Mouse (Mus musculus) testis, postnatal 14 days (tissue): ENCODE data around the gene Marveld1.

Experiments
- DNase-seq: peaks from one replicate; pipeline ENCODE4 v3.0.0; 2021; ENCODE audit warnings: low spot score

Marveld1 gene

GRCm38 (mm10) chr19:42139724-42140517 lies 7.3 kb upstream of the Marveld1 start:
- DNase-seq = no peak

GRCm38 (mm10) chr19:42141998-42142397 lies 5.2 kb upstream of the Marveld1 start:
- DNase-seq = no peak

GRCm38 (mm10) chr19:42142757-42143156 lies 4.4 kb upstream of the Marveld1 start:
- no peak for DNase-seq

- DNase-seq = no peak
Observed at GRCm38 (mm10) chr19:42144067-42144466, 3.1 kb upstream of the Marveld1 start.

GRCm38 (mm10) chr19:42144541-42145167 lies 2.5 kb upstream of the Marveld1 start:
- DNase-seq = peak; percentile 81

- no peak for DNase-seq
Observed at GRCm38 (mm10) chr19:42145210-42145609, 2.0 kb upstream of the Marveld1 start.

GRCm38 (mm10) chr19:42145731-42146130 lies 1.5 kb upstream of the Marveld1 start:
- no peak for DNase-seq

- DNase-seq = no peak
Observed at GRCm38 (mm10) chr19:42146276-42147010, 757 bp upstream of the Marveld1 start.

- peak; percentile 45 for DNase-seq
Observed at GRCm38 (mm10) chr19:42147769-42148568, 769 bp downstream of the Marveld1 start.

- no peak for DNase-seq
Observed at GRCm38 (mm10) chr19:42148569-42148860, 1.3 kb downstream of the Marveld1 start.

GRCm38 (mm10) chr19:42151990-42152389 lies 4.8 kb downstream of the Marveld1 start:
- peak; percentile 82 for DNase-seq

- DNase-seq = no peak
Observed at GRCm38 (mm10) chr19:42157493-42158237, 10.5 kb downstream of the Marveld1 start.

- no peak for DNase-seq
Observed at GRCm38 (mm10) chr19:42158246-42159017, 11.2 kb downstream of the Marveld1 start.

- DNase-seq = no peak
Observed at GRCm38 (mm10) chr19:42163764-42164163, 16.6 kb downstream of the Marveld1 start, which contains the start of gene Zfyve27. Gene Zfyve27 (plus strand): TSS chr19:42163951.

GRCm38 (mm10) chr19:42164188-42164587 lies 17.0 kb downstream of the Marveld1 start:
- DNase-seq = no peak

GRCm38 (mm10) chr19:42166130-42166529 lies 18.9 kb downstream of the Marveld1 start:
- DNase-seq = peak; percentile 73

- no peak for DNase-seq
Observed at GRCm38 (mm10) chr19:42166766-42167165, 19.6 kb downstream of the Marveld1 start.

GRCm38 (mm10) chr19:42167489-42167888 lies 20.3 kb downstream of the Marveld1 start:
- no peak for DNase-seq

- DNase-seq = peak; percentile 59
Observed at GRCm38 (mm10) chr19:42169322-42169975, 22.2 kb downstream of the Marveld1 start.
